Mouse (Mus musculus): Measurements from ENCODE around the gene Hnrnpa0. TPM values are rescaled to one million over a fixed set of nuclear protein-coding genes. Genes with fewer than 3 reads are reported as not detected.
"Not testable (repeated sequence)": the region's sequence is repeated elsewhere in the genome, so short reads cannot be mapped to it uniquely, and the experiment has no call there.

Hnrnpa0 gene
- 100 to 1,000 TPM; 191 to 196 TPM for total RNA-seq (2021)

DNA sequence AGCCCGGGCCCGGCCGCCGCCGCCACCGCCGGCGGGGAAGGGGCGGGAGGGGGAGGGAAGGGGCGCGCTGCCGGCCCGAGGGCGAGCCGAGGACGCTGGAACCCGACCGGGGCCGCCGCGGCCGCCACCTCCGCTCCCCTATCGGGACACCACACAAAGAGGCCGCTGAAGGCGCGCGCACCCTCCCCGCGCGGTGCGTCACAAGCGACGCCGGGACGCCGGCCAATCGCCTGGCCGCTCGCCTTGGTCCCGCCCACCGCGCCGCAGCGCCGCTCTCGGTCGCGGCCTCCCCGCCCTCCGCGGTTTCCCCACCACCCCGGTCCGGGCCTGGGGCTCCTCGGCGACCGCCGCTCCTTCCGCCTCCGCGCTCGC, at the start of gene Hnrnpa0:
Gene Hnrnpa0, minus strand, starts transcription at position 161 of the 372 bp plus-strand sequence.
- peak; percentile 97 for DNase-seq

- DNase-seq: peak; percentile 99
These were observed 49.3 kb upstream of the Hnrnpa0 start for GRCm38 (mm10) chr13:58177511-58178208.

DNA sequence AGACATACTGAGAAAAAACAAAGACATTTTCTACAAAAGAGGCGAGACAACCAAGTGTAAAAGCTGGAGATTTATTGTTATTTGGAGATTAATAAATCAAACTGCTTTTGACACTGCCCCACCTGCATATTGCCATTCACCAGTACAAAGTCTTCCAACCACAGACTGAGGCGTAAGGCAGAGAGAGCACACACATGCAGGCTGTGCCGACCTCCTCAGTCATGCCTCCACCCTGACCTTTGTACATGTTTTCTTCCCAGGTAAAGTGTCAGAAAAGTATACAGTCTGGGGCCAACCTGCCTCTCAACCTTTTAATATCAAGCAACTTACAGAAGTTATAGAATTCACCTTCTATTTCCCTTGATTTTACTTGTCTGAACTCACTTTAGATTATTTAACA, 47.7 kb upstream of the Hnrnpa0 start:
- no peak for DNase-seq

- DNase-seq: no peak
These were observed 39.8 kb upstream of the Hnrnpa0 start for GRCm38 (mm10) chr13:58168119-58168518.

DNA sequence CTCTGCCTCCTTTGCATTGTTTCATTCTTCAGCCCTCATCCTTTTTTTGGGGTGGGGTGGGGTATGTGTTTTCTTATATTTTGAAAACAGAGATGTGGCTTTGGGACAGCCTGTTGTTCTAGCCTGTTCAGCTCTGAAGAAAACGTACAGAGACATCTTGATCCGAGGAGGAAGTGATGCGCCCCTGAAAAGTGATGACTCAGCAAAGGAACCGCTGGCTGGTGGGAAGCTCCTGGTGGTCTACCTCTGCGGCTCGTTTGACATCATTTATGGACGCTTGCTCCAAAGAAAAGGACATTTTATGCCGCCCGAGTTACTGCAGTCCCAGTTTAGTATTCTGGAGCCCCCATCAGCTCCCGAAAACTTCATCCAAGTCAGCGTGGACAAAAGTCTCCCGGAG, 35.0 kb upstream of the Hnrnpa0 start:
- no peak for DNase-seq

DNA sequence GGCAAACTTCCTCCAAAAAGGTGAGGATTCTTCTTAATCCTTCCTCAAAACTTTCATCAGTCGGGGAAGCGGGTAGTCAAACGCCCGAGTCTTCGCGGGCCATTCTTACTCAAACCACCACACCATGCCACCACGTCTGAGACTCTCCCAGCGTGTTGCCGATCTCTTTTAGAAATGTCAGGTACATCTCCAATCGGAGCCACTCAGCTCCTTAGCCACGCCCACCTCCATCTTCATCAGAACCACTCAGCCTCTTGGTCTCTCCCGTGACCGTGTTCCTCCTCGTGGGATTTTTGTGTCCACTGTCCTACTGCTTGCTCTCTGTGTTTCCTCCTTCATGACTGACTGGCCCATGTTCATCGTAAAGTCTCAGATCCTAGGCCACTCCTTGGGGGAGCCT, 32.4 kb upstream of the Hnrnpa0 start:
- no peak for DNase-seq

DNA sequence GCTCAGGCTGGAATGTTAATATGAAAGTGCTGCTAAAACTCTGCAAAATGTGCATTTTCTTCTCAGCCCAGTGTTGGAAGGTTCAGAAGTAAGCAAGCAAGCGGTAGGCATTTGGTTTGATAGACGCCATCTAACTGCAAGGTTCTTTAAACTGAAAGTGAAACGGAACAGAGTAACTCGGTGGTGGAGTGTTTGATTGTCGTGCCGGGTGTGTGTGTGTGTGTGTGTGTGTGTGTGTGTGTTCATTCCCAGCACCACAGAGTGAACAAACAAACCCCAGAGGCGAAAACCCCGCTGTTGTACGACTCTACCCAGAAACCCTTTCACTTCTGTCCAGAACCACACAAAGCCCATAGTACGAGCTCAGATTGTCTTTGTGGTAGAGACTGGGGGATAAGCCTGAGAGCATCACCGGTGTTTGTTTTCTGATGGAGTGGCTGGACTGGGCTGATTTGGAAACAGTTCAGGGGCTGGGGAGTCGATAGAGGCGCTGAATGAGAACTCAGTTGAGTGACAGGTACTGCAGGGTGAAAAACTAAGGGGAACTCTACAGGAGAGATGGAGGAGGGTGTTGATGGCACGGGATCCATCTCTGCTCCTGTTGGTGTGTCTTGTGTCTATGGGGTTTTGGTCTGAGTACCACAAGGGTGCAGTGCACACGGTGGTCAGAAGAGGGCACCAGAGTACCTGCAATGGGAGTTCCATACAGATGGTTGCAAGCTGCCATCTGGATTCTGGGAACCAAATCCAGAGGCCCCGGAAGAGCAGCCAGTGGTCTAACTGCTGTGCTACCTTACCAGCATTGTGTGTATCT, 29.9 kb upstream of the Hnrnpa0 start:
- peak; percentile 93 for DNase-seq

- DNase-seq: peak; percentile 93
These were observed 29.2 kb upstream of the Hnrnpa0 start, which contains the start of gene Idnk for GRCm38 (mm10) chr13:58157447-58158098. TSS of gene Idnk (plus strand) at chr13:58157649.

- no peak for DNase-seq
These were observed 28.7 kb upstream of the Hnrnpa0 start for GRCm38 (mm10) chr13:58157036-58157435.

- DNase-seq: no peak
These were observed 27.7 kb upstream of the Hnrnpa0 start for GRCm38 (mm10) chr13:58156031-58156430.

GRCm38 (mm10) chr13:58150442-58150841, 22.1 kb upstream of the Hnrnpa0 start:
- DNase-seq: no peak

DNA sequence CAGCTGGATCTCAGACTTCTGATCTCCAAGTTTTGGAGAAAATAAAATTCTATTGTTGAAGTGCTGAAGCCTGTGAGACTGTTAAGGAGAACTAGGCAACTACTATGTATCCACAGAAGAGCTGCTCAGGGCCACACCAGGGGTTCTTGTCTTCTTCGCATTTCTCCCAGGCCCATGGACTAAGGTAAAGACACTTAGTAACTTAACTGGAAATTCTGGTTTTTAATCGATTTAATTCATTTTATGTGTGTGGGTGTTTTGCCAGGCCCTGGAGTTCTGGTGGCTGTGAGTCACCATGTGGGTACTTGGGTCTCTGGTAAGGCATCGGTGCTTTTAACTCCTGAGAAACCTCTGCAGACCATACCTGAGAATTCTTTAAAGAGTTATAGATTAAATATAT, 21.3 kb upstream of the Hnrnpa0 start:
- DNase-seq: no peak

- peak; percentile 32 for DNase-seq
These were observed 20.7 kb upstream of the Hnrnpa0 start for GRCm38 (mm10) chr13:58149033-58149558.

GRCm38 (mm10) chr13:58148256-58148831, 20.0 kb upstream of the Hnrnpa0 start:
- peak; percentile 46 for DNase-seq

DNA sequence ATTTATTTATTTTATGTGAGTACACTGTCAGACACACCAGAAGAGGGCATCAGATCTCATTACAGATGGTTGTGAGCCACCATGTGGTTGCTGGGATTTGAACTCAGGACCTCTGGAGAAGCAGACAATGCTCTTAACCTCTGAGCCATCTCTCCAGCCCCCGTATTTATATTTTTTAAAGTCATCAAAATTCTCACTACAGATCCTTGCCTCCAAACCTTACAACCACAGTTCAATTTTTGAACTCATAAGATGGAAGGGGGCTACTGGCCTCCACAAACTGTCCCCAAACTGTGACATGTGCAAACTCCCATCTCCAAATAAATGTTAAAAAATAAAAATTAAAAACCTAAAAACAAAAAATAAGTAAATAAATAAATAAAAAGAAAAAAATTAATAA, 19.4 kb upstream of the Hnrnpa0 start:
- no peak for DNase-seq

DNA sequence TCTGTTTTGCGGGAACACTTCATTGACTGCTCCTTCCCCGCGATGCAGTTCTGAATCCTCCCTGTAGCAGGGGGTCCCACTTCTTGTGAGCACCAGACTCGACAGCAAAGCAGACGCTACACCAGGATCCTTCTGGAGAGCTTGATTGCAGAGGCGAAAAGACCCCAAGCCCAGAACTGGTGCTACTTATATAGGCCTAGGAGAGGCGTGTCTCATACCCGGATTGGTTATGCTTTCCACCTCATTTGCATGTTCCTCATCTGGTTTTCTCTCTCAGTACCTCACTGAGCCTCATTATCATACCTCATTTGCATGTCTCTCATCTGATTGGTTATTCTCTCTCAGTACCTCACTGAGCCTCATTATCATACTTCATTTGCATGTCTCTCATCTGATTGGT, 18.2 kb upstream of the Hnrnpa0 start:
- DNase-seq: not testable (repeated sequence)

- no peak for DNase-seq
These were observed 3.3 kb upstream of the Hnrnpa0 start for GRCm38 (mm10) chr13:58131692-58132091.

DNA sequence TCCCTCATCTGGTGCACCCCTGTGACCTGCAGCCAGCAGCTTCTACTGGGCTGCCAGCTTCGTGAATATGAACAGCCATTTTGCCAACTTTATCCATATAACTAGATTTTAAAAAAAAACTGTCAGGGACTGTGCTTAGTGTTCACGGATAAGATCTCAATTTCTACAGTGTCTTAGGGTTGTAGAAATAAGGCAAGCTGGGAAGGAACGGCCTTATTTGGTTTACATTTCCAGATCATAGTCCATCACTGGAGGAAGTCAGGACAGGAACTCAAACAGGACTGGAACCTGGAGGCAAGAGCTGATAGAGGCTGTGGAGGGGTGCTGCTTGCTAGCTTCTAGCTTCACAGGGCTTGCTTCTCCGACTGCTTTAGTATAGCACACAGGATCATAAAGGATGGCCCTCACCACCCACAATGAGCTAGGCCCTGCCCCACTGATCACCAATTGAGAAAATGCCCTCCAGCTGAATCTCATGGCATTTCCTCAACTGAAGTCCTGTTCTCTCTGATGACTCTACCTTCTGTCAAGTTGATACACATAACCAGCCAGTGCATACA, 1.4 kb upstream of the Hnrnpa0 start:
- DNase-seq: no peak

GRCm38 (mm10) chr13:58128768-58129671, 664 bp upstream of the Hnrnpa0 start:
- peak; percentile 97 for DNase-seq

DNA sequence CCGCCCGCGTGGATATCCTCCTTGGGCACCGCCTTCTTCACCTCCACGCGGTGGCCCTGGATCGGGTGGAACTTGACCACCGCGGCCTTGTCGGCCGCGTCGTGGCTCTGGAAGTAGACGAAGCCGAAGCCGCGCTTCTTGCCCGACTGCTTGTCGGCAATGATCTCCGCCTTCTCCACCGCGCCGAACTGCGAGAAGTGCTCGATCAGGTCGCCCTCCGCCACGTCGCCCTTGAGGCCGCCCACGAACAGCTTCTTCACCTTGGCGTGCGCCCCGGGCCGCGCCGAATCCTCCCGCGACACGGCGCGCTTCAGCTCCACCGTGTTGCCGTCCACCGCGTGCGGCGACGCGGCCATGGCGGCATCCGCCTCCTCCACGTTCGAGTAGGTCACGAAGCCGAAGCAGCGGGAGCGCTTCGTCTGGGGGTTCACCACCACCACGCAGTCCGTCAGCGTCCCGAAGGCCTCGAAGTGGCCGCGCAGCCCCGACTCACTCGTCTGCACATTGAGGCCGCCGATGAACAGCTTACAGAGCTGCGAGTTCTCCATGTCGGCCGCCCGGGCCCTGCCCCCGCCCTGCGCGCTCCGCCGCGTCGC, 492 bp downstream of the Hnrnpa0 start:
- DNase-seq: peak; percentile 64
